Mouse (Mus musculus) myocyte (in vitro differentiated cells): Measurements from ENCODE around the gene Olfr1415. TPM values are rescaled to one million over a fixed set of nuclear protein-coding genes. Genes with fewer than 3 reads are reported as not detected.
"Not testable (repeated sequence)": the region's sequence is repeated elsewhere in the genome, so short reads cannot be mapped to it uniquely, and the experiment has no call there.

Source experiments
- H3K27me3 ChIP-seq: one replicate; pipeline ENCODE4 v1.6.1; 2011; ENCODE audit not compliant: control insufficient read depth, insufficient read depth, insufficient read length
- H3K36me3 ChIP-seq: one replicate; pipeline ENCODE4 v1.6.1; 2011; ENCODE audit not compliant: control insufficient read depth, insufficient read depth
- H3K4me2 ChIP-seq: one replicate; pipeline ENCODE4 v1.6.1; 2011; ENCODE audit warnings: low read depth, control low read depth
- H3K4me3 ChIP-seq: one replicate; pipeline ENCODE4 v1.5.1; 2011; ENCODE audit warnings: mild to moderate bottlenecking, control low read depth, moderate library complexity
- H3K79me2 ChIP-seq: one replicate; pipeline ENCODE4 v1.6.1; 2011; ENCODE audit not compliant: control insufficient read depth, insufficient read depth
- H3ac ChIP-seq: one replicate; pipeline ENCODE4 v1.6.1; 2011; ENCODE audit not compliant: control insufficient read depth, insufficient read length
- CEBPB ChIP-seq: IDR thresholded peaks from 2 replicates; pipeline ENCODE4 v1.6.1; 2011; ENCODE audit warnings: mild to moderate bottlenecking, moderate library complexity; ENCODE audit not compliant: poor library complexity, insufficient read depth, severe bottlenecking
- E2F4 ChIP-seq: IDR thresholded peaks from one replicate; pipeline ENCODE4 v1.6.1; 2011; ENCODE audit warnings: mild to moderate bottlenecking, control low read depth, moderate library complexity; ENCODE audit not compliant: insufficient read depth
- MAX ChIP-seq: IDR thresholded peaks from one replicate; pipeline ENCODE4 v1.6.1; 2011; ENCODE audit warnings: low read depth, mild to moderate bottlenecking, control low read depth
- MYOD1 ChIP-seq, 3 experiments: IDR thresholded peaks; one replicate each; pipeline ENCODE4 v1.6.1; 2011; ENCODE audit warnings: control low read depth in 2 of 3, low read depth in 2 of 3, mild to moderate bottlenecking in 2 of 3, moderate library complexity in 1 of 3; ENCODE audit not compliant: insufficient read length in 2 of 3, control insufficient read depth in 1 of 3
- MYOG ChIP-seq, 3 experiments: IDR thresholded peaks; one replicate each; pipeline ENCODE4 v1.6.1; 2011; ENCODE audit warnings: control low read depth in 2 of 3, low read depth in 2 of 3, mild to moderate bottlenecking in 2 of 3; ENCODE audit not compliant: insufficient read length in 2 of 3, control insufficient read depth in 1 of 3, insufficient read depth in 1 of 3
- POLR2A ChIP-seq: IDR thresholded peaks from one replicate; pipeline ENCODE4 v1.6.1; 2011; ENCODE audit warnings: low read depth, mild to moderate bottlenecking, control low read depth, moderate library complexity; ENCODE audit not compliant: insufficient read length
- POLR2AphosphoS2 ChIP-seq: IDR thresholded peaks from one replicate; pipeline ENCODE4 v1.6.1; 2011; ENCODE audit warnings: low read depth, control low read depth; ENCODE audit not compliant: insufficient read length
- REST ChIP-seq: IDR thresholded peaks from one replicate; pipeline ENCODE4 v1.6.1; 2011; ENCODE audit warnings: mild to moderate bottlenecking, control low read depth, moderate library complexity; ENCODE audit not compliant: insufficient read depth, insufficient read length
- SRF ChIP-seq: IDR thresholded peaks from one replicate; pipeline ENCODE4 v1.6.1; 2011; ENCODE audit warnings: low read depth; ENCODE audit not compliant: control insufficient read depth, insufficient read length
- TCF12 ChIP-seq: IDR thresholded peaks from one replicate; pipeline ENCODE4 v1.6.1; 2011; ENCODE audit warnings: mild to moderate bottlenecking, control low read depth; ENCODE audit not compliant: poor library complexity, insufficient read depth, severe bottlenecking
- TCF3 ChIP-seq: IDR thresholded peaks from one replicate; pipeline ENCODE4 v1.6.1; 2011; ENCODE audit warnings: low read depth, control low read depth; ENCODE audit not compliant: insufficient read length
- USF1 ChIP-seq: IDR thresholded peaks from one replicate; pipeline ENCODE4 v1.6.1; 2011; ENCODE audit warnings: low read depth, mild to moderate bottlenecking, control low read depth, moderate library complexity
- polyA plus RNA-seq: library from polyadenylated mRNA; unstranded; fragments of >200 nt; fragmentation: generic; extraction: Trizol; gene quantifications from one replicate; pipeline ENCODE4 v1.2.1, GENCODE M21; 2012; ENCODE audit warnings: missing spikeins

The Olfr1415 gene
- polyA plus RNA-seq, 1 experiment: not detected

DNA sequence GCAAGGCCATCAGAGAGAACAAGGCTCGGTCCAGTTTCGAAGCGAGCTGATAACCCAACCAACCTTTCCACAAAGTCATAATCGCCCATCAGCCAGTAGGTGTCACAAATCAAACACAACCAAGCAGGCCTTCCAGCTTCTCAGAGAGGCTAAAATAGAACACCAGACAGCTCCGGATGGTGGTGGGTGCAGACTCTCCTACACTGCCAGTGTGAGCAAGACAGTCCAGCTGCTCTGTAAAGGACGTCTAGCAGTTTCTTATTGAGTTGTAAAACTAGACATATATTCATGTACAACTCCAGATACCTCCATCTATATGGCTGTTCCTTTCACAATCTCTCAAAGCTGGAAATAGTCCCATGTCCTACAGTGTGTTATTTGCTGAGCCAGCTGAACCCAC lies 23.1 kb upstream of the Olfr1415 start:
- peaks cover 37% of the 10 kb centered on the region for H3K27me3 ChIP-seq
- H3K36me3 ChIP-seq: no peaks in the 10 kb centered on the region
- H3K4me3 ChIP-seq: no peak overlapping the region
- no peak for TF ChIP-seq POLR2AphosphoS2
- H3ac ChIP-seq: no peak overlapping the region
- no peak overlapping the region for H3K4me2 ChIP-seq
- H3K79me2 ChIP-seq: no peaks in the 10 kb centered on the region

DNA sequence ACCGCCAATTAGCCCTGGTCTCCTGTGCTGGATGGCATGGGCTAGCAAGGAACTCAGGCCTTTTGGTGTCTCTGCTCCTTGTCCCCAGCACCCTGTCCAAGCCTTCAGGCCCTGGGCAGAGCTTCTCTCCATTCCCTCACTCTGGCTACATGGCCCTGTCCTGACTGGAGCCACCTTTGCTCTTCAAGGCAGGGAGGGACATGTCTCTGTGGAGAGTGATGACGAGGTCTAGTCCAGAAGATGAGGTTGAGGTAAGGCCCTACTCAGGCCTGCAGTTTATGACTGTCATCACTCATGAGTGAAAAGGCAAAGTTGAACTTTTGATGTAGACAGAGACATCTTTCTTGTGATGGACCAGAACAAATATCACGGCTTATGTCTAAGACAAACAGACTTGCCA lies 22.7 kb upstream of the Olfr1415 start, which contains the start of gene Olfr1414:
Gene Olfr1414 (minus strand): TSS at position 101 of the 400 bp plus-strand sequence.
- Histone ChIP-seq H3K27me3 (peaks cover 37% of the 10 kb centered on the region), H3K36me3 (no peaks in the 10 kb centered on the region), H3K4me3 (no peak within 1 kb of the TSS), H3ac (no peak within 1 kb of the TSS), H3K4me2 (no peak within 1 kb of the TSS), H3K79me2 (no peaks in the 10 kb centered on the region)
- TF ChIP-seq CEBPB (no peak), TCF3 (no peak), POLR2A (no peak), MYOG (IDR thresholded peaks at IDR 0.05; ENCODE audit: control insufficient read depth in 1 of 3, insufficient read depth in 1 of 3, insufficient read length in 2 of 3, low read depth in 2 of 3) (no peak), E2F4 (no peak), MYOD1 (IDR thresholded peaks at IDR 0.05; ENCODE audit: control insufficient read depth in 1 of 3, insufficient read length in 2 of 3, low read depth in 2 of 3) (no peak)

DNA sequence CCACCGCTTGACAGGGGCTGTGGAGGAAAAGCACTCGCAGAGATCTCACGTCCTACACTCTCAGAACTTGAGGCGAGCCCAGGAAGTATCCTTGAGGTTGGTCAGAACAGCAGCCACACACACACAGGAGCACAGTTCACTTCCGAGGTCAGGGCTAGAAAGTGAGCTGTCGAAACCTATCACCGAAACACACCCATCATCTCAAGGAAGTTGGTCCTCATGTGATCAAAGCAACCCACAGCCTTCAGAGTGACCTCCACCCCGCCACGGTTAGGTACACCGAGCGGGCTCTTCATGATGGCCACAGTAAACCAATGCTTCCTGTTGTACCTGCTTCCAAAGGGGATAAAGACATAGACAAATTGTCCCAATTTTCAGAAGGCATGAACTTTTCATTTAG lies 19.5 kb upstream of the Olfr1415 start:
- Histone ChIP-seq H3K79me2 (no peaks in the 10 kb centered on the region), H3ac (no peak overlapping the region), H3K4me2 (no peak overlapping the region), H3K27me3 (peaks cover 48% of the 10 kb centered on the region), H3K4me3 (no peak overlapping the region), H3K36me3 (no peaks in the 10 kb centered on the region)
- TF ChIP-seq POLR2A (no peak), MAX (no peak), REST (no peak), E2F4 (no peak), TCF3 (no peak), USF1 (no peak), CEBPB (no peak)

DNA sequence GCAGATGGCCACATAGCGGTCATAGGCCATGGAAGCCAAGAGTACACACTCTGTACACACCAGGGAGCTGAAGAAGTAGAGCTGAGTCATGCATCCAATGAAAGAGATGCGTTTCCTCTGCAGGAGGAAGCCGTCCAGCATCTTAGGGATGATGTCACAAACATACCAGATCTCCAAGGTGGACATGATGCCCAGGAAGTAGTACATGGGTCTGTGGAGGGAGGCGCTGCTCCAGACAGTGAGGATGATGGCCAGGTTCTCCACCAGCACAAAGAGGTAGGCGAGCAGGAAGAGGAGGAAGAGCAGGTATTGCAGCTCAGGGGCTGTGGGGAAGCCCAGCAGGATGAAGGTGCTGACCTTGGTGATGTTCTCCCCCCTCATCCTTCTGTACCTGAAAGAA lies 15.7 kb upstream of the Olfr1415 start:
- H3ac ChIP-seq, H3K4me3 ChIP-seq, H3K4me2 ChIP-seq, H3K36me3 ChIP-seq, H3K79me2 ChIP-seq: not testable (repeated sequence)
- peaks cover 44% of the 10 kb centered on the region for H3K27me3 ChIP-seq

DNA sequence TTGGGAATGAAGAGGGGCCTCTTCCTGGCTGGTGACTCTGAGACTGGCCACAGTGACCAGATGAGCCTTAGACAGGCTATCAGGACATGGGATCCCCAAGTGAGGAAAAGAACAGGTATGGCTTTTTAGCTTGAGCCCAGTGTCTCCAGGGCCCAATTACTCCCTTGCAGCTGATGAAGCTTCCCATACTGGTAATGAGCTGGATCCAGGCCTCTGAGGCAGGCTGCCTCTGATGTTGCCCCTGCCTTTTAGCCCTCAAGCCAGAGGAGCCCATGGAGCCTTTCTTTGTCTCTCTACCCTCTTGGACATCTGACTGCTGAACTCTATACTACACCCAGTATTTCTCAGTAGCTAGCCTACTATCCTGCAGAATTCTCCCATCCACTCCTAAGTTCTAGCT lies 10.9 kb downstream of the Olfr1415 start, which contains the start of gene Olfr1416:
Gene Olfr1416 (minus strand): TSS at position 101 of the 400 bp plus-strand sequence.
- no peak within 1 kb of the TSS for H3ac ChIP-seq

DNA sequence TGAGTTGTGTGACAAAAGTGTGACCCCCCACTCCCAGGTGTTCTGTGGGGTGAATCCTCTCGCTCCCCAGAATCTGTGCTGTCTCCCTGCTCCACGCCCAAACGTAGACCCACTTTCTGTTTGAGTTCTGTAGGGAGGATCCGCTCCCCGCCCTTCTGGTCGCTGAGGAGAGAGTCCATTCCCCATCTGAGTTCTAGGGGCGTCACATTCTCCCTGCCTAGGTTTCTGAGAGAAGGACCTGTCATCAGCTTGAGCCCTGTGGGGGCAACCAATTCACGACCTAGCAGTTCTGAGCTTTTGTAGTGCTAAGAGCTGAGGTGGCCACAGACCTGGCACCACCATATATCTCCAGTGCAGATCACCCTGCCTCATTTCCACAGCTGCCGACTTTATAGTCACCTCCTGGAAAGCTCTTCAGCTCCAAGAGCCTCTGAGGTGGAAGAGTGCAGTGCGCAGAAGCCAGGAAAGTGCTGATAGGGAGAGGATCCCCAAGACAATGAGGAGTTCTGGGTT lies 21.8 kb downstream of the Olfr1415 start:
- H3K4me3 ChIP-seq: peak overlapping the region; percentile 85
- H3K79me2 ChIP-seq: peaks cover 24% of the 10 kb centered on the region
- TF ChIP-seq POLR2AphosphoS2: no peak
- no peak for TF ChIP-seq POLR2A
- TF ChIP-seq USF1: no peak
- TF ChIP-seq TCF3: no peak
- no peak for TF ChIP-seq SRF
- no peak for TF ChIP-seq E2F4
- no peak for TF ChIP-seq MAX
- TF ChIP-seq MYOG (IDR thresholded peaks at IDR 0.05; ENCODE audit: control insufficient read depth in 1 of 3, insufficient read depth in 1 of 3, insufficient read length in 2 of 3, low read depth in 2 of 3): no peak
- TF ChIP-seq REST: no peak
- no peak for TF ChIP-seq CEBPB
- TF ChIP-seq MYOD1 (IDR thresholded peaks at IDR 0.05; ENCODE audit: control insufficient read depth in 1 of 3, insufficient read length in 2 of 3, low read depth in 2 of 3): no peak
- TF ChIP-seq TCF12: no peak
- peak overlapping the region; percentile 72 for H3ac ChIP-seq
- peaks cover 10% of the 10 kb centered on the region for H3K36me3 ChIP-seq
- H3K4me2 ChIP-seq: peak overlapping the region; percentile 100
- H3K27me3 ChIP-seq: peaks cover 13% of the 10 kb centered on the region

More for the DNA sequence above, 10.9 kb downstream of the Olfr1415 start, which contains the start of gene Olfr1416:
- no peaks in the 10 kb centered on the region for H3K79me2 ChIP-seq
- no peaks in the 10 kb centered on the region for H3K36me3 ChIP-seq
- TF ChIP-seq TCF3 (no peak), SRF (no peak), POLR2AphosphoS2 (no peak), E2F4 (no peak), MYOD1 (IDR thresholded peaks at IDR 0.05; ENCODE audit: control insufficient read depth in 1 of 3, insufficient read length in 2 of 3, low read depth in 2 of 3) (no peak), USF1 (no peak), CEBPB (no peak), POLR2A (no peak), MAX (no peak), TCF12 (no peak), MYOG (IDR thresholded peaks at IDR 0.05; ENCODE audit: control insufficient read depth in 1 of 3, insufficient read depth in 1 of 3, insufficient read length in 2 of 3, low read depth in 2 of 3) (no peak), REST (no peak)
- H3K27me3 ChIP-seq: peaks cover 16% of the 10 kb centered on the region
- no peak within 1 kb of the TSS for H3K4me3 ChIP-seq
- no peak within 1 kb of the TSS for H3K4me2 ChIP-seq
